Mouse (Mus musculus) lung, adult 18-20 months (tissue): ENCODE results near the gene Arid1b.

Experiments used
- DNase-seq, 2 experiments: peaks; one replicate each; pipeline ENCODE4 v3.0.0; 2022; ENCODE audit warnings: mixed read lengths in 2 of 2

Gene Arid1b

DNA sequence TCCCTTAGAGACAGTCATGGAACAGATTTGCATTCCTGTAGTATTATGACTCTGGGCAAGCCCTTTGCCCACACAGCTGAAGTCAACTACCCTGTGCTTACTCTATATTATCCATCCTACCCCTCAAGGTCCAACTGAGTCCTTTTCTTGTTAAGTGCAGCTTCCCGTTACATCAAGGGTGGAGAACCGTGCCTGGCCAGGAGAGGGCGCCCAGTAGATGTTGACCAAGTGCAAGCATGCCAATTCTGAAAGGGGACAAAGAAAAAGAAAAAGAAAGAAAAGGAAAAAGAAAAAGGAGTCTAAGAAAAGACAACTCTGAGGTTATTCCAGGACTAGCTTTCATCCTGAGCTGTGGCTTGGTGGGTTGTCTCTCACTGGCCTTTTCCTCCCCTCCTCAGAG is 258.3 kb downstream of the Arid1b start:
- DNase-seq = peak; percentile 69 to 75

DNA sequence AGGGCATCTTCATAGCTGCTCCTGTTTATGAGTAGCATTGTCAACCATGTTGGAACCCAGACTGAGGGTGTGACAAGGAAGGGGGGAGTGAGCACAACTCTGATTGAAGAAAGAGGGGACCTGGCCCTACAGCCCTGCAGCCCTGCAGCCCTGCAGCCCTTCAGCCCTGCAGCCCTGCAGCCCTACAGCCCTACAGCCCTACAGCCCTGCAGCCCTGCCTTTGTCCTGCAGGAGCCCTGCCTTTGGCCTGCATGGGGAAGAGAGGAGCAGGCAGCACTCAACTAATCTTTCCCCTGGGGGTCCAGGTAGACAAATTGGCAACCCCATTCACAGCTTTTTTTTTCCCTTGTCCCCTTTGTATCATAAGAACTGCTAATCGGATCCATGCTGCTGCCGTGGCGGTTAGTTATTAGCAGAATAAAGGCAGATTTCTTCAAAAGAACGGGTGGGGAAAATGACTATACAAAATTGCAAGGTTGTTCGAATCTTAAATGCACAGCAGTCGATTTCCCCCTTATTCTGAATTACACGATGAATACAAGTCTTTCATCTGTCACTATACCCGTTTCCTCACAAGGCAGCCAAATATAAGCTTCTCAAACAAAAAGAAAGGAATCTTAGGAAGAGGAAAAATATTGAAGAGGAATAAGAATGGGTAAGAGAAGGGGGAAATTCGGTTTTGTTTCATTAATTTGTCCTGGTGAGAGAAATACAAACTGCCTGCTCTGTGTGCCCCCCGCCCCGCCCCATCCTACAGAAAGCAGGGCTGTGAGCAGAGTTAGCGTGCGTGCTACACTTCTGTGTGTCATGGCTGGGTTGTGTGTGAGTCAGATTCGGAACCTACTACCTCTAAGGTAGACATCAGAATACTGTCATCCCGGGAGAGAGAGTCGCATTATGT is 260.8 kb downstream of the Arid1b start:
- DNase-seq = no peak

DNA sequence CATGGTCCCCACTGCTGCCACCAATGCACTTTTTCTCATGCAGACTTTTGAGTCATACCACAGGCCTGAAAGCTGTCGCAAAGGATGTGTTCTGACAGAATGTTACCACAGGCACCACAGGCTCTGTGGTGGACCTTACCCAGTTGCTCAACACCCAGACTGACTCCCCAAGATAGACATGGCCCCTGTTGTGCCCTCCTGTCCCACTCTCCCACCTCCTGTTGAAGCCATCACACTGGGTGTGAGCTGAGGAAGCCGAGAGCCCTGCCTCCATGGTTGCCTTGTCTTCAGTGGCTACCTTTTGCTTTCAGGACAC is 261.4 kb downstream of the Arid1b start:
- DNase-seq = no peak

DNA sequence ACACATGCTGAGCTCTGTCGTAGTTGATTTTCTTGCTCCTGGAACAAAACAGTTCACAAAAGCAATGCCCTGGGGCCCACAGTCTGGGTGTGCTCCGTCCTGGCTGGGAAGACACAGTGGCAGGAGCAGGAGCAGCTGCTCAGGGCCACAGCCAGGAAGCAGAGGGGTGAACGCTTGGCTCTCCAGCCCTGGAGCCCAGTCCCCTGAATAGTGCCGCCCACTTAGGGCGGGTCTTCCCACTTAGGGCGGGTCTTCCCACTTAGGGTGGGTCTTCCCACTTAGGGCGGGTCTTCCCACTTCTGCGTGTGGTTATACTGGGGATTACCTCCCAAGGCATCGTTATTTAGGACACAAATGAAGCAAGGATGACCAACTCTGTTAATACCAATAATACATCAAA is 264.8 kb downstream of the Arid1b start:
- DNase-seq = no peak

DNA sequence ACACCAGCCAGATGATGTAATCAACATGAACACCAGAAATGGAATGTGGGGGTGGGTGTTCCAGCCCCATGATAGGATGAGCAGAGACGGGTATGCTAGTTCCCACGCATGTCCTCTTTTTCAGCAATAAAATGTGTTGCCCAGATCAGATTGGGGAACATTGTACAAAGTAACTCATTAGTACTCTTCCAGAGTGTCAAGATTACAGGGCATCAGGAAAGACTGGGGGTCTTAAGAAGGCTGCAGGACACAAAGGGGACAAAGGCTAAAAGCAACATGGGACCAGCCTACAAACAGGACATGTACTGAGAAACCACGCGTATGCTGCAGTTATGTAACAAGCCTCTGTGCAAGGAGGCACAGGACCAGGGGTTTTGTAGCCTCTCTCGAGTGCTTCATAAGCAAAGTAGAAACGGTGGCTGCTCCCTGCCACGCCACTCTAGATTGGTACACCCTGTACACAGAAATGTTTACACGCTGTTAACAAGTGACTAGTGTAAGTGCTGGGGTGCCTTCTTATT is 267.1 kb downstream of the Arid1b start:
- peak; percentile 73 to 79 for DNase-seq

DNA sequence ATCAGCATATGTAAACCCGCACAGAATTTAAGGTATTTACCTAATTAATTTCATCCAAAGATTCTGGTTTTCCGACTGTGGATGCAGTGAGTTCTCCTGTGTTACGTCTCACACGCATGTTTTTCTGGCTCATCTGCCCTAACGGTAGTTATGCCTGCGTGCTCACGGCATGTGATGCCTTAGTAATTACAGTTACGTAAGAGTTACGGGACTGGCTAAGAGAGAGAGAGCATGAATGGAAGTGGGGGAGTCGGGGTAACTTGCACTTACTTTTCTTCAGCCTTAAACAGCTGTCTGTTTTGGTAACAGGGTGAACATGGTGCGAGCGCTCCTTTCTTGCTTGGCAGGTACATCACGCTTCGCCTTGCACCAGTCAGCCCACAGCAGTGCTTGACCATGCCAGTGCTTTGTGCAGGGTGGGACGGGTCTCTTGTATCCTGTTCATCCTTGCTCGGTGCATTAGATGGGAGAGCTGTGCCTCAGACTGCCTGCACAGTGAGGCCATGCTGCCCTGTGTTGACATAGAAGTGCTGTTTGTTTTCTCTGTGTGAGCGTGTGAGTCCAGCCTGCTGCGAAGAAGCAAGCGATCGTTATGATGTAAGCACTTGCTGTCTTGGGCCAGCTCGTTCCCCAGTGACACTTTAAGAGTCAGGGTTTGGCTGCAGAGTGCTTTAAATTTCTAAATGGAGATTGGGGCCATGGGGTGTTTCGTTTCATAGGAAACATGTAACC is 267.9 kb downstream of the Arid1b start:
- peak in 1 of 2 experiments; percentile 28 for DNase-seq

DNA sequence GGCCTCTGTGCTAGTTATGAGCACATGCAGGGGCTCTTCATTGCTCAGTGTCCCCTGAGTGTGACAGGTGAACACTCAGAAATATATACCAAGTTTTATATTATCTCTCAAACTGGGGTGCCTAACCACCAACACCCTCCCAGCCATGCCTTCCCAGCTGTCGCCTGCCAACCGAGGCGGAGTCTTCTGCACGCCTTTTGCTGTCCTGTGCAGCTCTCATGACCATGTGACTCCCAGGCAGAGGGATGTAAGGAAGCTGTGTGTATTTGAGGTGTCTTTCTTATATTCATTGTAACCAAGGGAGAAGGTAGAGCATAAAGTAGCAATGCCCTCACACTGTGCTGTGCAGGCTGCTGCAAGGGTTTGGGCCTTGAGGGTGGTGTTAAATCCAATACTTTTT is 268.7 kb downstream of the Arid1b start:
- DNase-seq = no peak

DNA sequence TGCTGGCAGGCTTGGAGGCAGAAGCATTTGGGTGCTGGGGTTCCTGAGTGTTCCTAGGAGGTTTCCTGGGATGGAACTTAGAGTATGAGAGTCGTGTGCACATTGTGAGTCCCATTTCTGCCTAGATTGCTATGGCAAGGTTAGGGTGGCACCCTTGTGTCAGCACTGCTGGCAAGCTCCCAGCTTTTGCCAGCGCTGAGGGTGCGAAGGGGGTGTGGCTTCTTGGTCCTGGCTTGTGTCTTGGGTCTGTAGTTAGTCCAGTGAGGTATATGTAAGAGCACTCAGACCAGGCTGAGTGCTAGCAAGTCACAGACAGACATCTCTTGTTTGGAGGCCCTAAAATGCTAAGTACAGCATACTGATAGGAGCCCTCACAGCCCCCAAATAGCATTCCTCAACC is 270.7 kb downstream of the Arid1b start:
- DNase-seq = peak; percentile 52 to 69

DNA sequence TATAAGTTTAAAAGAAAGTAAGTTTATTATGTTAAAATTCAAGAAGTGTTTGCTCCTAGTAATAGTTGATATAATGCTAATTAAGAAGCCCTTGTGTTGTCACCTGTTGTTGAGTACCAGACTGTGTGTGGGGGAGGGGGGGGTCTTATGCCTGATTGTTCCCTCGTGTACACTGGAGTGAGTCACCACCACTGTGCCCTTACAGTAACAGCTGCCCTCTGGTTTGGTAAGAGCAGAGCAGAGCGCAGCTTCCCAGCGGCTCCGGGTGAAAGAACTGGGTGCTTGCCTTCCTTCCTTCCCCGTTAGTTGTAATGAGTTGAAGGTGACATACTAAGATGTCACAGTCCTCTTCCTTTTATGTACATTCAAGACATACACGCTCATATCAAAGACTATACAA is 271.5 kb downstream of the Arid1b start:
- no peak for DNase-seq

DNA sequence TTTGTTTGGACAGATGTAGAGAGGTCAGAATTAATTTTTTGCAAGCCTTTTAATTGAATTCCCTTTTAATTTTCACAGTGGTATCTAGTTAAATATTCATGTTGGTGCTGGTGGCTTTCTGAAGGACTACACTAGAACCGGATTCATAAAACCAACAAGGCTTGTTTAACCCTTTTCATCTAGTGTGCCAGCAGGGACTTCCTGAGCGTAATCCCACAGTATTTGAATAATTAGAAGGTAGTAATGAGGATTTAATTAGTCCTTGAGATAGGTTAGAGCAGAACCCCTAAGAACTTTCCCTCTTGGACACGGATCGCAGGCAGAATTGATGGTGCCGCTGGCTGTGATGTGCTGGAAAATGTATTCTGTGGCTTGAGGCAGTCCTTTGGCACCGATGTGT is 273.6 kb downstream of the Arid1b start:
- DNase-seq = no peak

DNA sequence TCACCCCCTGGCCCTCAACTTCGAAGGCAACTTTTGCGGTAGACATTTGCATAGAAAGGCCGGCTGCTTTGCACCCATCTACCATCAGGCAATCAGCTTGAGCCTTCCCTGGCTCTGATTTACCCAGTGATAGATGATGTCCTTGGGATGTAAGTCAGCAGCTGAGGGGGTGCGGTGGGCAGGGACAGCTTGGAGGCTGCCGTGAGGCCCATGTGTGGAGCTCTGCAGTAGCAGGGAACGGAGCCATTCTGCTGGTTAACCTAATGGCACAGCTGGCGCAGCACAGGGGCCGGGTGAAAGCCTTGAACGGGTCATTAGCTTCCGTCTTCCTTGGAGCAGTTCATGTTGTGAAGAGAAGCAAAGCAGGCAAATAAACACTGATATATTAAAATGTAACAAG is 275.2 kb downstream of the Arid1b start:
- DNase-seq = no peak

DNA sequence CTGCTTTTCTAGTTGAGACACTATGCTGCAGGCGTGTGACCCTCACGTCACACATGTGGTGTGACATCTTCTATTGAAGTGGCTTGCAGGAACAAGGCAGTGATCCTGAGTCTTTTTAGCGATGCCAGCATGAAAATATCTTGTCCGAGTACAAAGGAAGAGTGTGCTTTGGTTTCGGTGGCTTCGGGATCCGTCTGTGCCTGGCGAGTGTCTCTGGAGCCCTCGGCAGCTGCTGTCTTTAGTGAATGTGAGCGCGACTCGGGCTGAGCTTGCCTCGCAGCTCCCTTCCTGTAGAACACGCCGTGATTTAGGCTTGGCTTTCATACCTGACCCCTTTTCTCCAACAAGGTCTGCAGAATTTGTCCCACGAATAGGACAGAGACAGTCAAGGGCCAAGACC is 275.6 kb downstream of the Arid1b start:
- DNase-seq = no peak

DNA sequence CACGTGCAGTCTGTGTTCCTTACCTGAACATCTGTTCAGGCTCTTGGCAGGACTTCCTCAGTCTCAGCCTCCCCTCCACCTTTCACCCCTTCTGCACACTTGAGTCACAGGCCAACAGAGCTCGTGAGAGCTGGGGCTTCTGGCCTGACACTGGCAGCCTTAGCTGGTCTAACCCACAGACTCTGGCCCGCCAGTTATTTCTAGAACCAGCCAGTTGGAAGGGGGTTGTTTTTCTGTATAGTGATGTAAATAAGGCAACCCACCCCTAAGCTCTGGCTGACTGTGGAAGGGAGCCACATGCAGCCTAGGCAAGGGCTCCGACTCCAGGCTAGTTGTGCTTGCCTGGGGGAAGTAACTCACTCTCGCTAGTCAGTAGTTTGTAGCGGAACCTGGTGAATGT is 276.7 kb downstream of the Arid1b start:
- no peak for DNase-seq

DNA sequence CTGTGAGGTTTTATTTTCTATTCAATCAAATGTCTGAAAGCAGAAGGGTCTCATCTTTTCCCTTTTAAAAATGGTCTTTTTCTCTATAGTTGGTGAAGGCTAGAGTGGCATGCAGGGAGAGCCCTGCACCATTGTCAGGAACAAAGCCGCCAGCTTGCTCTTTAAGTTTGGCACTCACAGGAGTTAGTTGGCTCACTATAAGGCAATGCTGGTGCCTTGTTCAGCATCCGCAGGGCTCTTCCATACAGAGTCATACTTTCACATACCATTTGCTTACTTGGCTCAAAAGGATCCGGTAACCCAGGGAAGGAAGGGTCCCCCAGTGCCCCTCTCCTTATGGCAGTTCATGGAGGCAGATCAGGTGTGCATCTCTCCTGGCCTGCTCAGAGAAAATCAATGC is 279.0 kb downstream of the Arid1b start:
- no peak for DNase-seq

DNA sequence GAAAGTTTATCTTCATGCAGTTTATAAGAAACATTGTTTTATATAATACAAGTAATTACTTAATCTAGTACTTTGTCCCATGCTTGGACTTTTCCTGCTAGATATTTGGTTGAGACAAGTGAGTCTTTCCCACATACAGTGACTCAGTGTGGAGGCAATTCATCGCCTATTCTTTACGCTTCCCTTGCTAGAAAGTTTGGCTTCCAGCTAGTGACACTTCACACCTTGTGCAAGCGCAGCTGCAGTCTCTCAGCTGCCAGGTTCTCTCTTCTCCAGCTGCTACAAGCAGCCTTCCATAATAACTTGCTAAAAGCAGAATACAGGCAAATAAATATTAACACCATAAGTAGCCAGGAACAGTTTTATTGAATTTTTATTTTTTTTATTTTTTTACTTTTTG is 279.6 kb downstream of the Arid1b start:
- DNase-seq = no peak

DNA sequence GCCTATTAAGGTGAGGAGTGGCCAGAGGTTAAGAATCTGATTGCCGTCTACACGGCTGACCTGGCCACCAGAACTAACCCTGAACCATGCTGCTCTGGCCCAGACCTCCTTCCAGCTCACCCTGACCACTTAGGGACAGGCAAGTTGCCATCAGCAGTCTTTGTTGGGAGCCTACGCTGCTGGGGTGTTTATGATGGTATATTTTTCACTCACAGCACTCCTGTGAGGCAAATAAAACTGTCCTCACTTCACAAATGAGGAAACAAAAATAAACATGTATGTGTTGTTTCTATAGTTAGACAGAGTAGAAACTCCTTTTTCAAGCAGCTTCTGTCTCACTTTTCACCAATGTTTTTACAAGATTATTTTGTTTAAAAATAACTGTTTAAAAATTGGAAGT is 280.3 kb downstream of the Arid1b start:
- DNase-seq = no peak

DNA sequence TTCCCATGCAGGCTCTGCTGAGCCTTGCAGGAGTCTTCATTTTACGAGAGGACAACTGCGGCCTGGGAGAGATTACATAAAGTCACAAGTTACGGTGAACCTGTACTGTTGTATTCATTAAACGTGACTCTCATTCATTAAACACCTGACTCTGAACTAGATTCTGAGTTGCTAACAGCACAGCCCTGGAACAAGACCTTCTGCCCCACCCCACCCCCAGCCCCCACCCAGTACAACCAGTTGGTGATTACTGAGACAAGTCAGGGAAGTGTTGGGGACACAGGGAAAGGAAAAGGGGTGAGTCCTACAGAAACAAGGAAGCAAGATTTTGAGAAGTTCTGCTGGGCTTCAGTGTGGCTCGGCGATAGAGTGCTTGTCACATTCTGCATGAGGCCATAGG is 281.6 kb downstream of the Arid1b start:
- DNase-seq = no peak

DNA sequence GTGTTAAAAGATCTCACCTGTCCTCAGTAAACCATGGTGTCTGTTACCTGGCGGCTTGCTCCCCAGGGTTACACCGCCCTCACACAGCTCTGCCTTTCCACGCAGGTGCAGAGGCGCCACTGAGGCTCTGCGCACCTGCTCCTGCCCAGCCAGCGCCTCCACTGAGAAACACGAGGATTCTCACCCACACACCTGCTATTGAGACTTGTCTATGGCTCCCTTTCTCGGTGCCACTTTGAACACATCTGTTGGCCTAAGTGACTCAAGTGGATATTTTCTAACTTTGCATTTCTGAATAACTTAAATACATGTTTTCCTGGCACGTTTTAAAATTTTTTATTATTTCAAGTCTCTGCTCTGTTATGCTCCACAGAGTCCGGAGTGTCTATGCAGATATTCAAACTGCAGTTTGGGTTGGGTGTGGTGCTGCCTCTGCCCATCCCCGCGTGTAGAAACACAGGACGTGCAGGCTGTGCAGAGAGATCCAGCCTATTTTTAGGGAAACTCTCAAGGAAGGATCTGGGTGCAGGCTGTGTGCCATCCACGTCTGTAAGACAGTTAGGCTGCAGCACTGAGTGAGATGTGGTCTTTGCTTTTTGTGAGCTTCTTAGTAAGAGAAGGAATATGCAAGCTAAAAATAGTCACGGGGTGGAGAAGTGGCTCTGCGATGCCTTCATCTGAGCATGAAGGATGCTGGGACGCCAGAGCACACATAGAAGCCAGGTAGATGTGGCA is 283.2 kb downstream of the Arid1b start:
- no peak for DNase-seq

DNA sequence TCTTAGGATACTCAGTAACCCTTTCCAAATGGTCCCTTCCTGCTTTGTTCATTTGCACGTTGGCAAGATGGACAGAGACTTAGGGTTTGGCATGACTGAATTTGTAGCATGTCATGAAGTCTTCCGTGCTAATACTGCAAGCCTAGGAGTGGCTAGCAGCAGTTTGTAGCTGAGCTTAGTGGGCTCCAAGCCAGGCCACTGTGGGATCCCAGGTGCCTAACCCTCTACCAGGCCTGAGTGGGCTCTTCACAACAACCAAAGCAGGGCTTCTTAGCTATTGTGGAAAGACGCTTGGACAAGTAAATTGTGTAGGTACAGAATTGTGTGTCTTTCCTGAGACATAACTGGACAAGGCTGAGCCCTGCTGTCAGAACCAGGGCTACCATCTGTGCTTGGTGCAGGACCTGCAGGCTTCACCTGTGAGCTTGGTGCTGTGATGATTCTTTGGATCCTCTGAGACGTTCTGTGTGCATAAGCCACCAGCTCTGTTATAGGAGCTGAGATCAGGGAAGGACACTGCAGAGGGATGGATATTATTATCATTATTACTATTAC is 286.4 kb downstream of the Arid1b start:
- no peak for DNase-seq

DNA sequence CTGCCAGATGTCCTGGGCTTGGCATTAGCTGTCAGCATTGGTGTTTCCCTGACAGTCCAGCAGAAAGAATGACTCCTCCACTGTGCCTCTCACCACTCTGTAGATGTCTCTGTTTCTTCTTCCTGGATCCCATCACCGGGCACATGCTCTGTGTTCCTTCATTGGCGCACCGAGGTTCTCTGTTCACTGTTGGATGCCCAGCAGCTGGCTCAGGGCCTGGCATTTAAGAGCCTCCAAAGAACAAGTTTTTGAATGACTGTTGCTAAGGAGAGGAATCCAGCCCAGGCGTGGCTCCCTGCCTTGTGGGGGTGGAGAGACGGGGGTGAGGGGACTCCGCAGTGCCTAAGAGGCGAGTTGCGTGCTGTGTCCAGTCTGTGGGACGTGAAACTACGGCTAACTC is 290.7 kb downstream of the Arid1b start:
- peak in 1 of 2 experiments; percentile 36 for DNase-seq

DNA sequence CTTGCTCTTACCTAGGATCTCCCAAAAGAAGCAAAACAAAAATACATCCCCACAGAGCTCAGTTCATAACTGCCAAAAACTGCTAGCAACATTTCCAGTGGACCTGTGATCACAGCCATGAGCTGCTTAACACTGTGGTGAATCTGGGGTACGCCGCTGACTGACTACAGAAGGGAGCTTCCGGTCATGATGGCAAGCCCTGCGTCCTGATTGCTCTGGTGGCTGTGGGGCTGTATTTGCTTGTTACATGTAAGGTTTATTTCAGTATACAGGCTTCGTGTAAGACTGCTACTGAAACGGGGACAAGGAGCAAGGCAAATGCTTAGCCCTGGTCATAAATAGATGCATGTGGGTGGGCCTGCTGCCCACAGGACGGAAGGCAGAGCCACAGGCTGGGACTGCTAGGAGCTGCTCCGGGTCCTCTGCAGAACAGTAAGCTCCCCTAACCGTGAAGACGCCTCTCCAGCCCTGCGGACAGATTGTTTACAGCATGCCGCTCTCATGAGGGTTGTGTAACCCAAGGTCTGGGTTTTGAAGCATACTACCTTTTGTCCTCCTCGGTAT is 291.8 kb downstream of the Arid1b start:
- DNase-seq = no peak

DNA sequence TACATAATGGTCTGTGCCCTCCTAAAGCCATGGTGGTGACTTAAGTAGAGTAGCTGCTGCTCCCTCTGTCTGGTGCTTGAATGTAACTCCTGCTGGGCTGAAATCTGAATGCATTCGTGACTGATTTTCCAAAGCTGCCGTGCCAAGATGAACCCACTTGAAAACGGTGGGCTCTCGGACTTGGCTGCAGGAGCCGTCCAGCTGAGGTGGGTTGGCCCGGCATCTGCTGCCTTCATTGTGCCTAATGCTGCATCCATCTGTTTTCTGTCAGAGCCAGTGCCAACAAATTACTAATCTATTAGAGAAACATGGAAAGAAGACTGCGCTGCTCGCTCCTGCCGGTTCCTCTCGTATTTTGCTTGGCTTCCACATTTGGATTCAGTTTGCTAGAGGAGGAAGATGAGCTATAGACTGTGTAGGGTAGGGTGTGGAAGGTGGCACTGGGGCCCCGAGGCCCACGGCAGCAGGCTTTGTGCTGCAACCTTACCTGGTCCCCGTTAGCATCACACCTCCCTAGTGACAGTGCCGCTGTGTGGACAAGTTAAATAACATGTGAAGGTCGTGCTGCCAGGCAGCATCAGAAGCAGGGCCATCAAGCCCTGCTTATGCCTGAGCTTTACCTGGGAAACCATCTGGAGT is 292.6 kb downstream of the Arid1b start:
- DNase-seq = no peak
